Mouse (Mus musculus): ENCODE results near the gene Fn3k. TPM values are rescaled to one million over a fixed set of nuclear protein-coding genes. Genes with fewer than 3 reads are reported as not detected.

The Fn3k gene
- polyA plus RNA-seq, 1 experiment from 2014 or later: 0.33 TPM

DNA sequence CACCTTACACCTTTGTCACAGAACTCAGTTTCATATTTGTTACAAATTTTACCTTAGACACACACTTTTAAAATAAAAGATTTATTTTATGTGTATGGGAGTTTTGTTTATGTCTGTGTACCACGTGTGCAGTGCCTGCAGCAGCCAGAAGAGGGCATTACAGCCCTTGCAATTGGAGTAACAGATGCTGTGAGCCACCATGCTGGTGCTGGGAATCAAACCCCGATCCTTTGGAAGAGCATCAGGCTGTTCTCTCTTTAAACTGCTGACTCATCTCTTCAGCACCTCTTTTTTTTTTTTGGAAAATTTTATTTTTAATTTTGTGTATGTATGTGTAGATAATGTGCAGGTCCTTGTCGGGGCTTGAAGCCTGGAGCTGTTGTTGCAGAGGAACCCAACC lies 23.2 kb downstream of the Fn3k start:
- ATAC-seq (ENCODE audit: insufficient read depth) (no peak), DNase-seq (no peak)
- Histone ChIP-seq H3K27ac (ENCODE audit: low read depth) (no peak overlapping the region), H3K36me3 (ENCODE audit: insufficient read depth) (peaks cover 44% of the 10 kb centered on the region), H3K4me3 (ENCODE audit: low read depth, low read length) (no peak overlapping the region), H3K9ac (no peak overlapping the region), H3K27me3 (ENCODE audit: insufficient read depth, low read length) (no peaks in the 10 kb centered on the region), H3K9me3 (ENCODE audit: low read depth, low read length) (no peaks in the 10 kb centered on the region), H3K4me1 (ENCODE audit: insufficient read depth) (no peaks in the 10 kb centered on the region), H3K4me2 (no peak overlapping the region)
- WGBS: 88% methylated on average over 3 of the region's 3 CpGs
- 0 out of 2 replicates have a peak, but pooled peaks have one; percentile 4 for TF ChIP-seq CTCF (IDR thresholded peaks at IDR 0.05; ENCODE audit: low read depth)

DNA sequence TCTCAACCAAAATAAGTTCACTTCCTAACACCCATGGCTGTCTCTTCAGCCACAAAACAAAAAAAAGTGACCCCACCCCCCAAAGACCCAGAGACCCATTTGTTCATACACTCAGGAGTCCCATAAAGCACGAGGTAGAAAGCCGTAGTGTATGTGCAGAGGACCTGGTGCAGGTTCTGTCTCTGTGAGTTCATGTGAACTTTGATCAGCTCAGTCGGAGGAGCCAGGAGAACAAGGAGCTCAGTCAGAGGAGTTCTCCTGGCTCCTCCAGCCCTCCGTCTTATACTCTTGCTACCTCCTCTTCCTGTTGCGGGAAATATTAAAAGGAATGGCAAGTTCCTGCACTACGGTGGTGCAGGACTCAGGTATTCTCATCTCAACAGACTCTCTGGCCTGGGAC lies 32.7 kb downstream of the Fn3k start:
- no peak overlapping the region for H3K27ac ChIP-seq (ENCODE audit: low read depth)
- no peak overlapping the region for H3K9ac ChIP-seq
- no peaks in the 10 kb centered on the region for H3K27me3 ChIP-seq (ENCODE audit: insufficient read depth, low read length)
- no peaks in the 10 kb centered on the region for H3K9me3 ChIP-seq (ENCODE audit: low read depth, low read length)
- TF ChIP-seq CTCF (IDR thresholded peaks at IDR 0.05; ENCODE audit: low read depth): no peak
- H3K36me3 ChIP-seq (ENCODE audit: insufficient read depth): peaks cover 28% of the 10 kb centered on the region; the same call in 1 of the 2 replicates
- ATAC-seq (ENCODE audit: insufficient read depth): no peak
- no peak overlapping the region for H3K4me3 ChIP-seq (ENCODE audit: low read depth, low read length)
- WGBS: 92% methylated on average over 6 of the region's 6 CpGs
- DNase-seq: no peak
- no peak overlapping the region for H3K4me2 ChIP-seq
- H3K4me1 ChIP-seq (ENCODE audit: insufficient read depth): no peaks in the 10 kb centered on the region

DNA sequence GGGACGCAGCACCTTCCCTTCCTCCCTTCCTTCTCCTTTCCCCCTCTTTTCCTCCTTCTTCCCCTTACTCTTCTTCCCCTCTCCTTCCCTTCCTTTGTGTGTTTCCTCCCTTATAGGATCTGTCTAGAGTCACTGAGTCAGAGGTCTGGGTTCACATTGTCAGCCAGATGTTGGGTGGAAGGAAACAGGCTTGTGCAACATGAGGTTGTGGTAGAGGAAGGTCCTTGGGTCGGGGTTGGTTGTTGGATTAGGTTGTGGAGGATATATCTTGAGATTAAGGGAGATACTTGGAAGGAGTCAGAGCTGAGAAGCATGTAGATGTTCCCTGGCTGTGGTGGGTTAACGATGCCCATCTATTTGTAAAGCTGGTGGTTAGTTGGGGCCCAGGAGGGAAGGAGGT lies 40.1 kb downstream of the Fn3k start:
- Histone ChIP-seq H3K27ac (ENCODE audit: low read depth) (no peak overlapping the region), H3K36me3 (ENCODE audit: insufficient read depth) (peaks cover 25% of the 10 kb centered on the region), H3K9me3 (ENCODE audit: low read depth, low read length) (no peaks in the 10 kb centered on the region), H3K9ac (no peak overlapping the region), H3K4me1 (ENCODE audit: insufficient read depth) (no peaks in the 10 kb centered on the region), H3K27me3 (ENCODE audit: insufficient read depth, low read length) (no peaks in the 10 kb centered on the region), H3K4me3 (ENCODE audit: low read depth, low read length) (no peak overlapping the region), H3K4me2 (no peak overlapping the region)
- 79% methylated on average over 3 of the region's 3 CpGs for WGBS
- DNase-seq (no peak), ATAC-seq (ENCODE audit: insufficient read depth) (no peak)
- no peak for TF ChIP-seq CTCF (IDR thresholded peaks at IDR 0.05; ENCODE audit: low read depth)

- no peaks in the 10 kb centered on the region for H3K27me3 ChIP-seq (ENCODE audit: insufficient read depth, low read length)
- H3K27ac ChIP-seq (ENCODE audit: low read depth): no peak overlapping the region
- ATAC-seq (ENCODE audit: insufficient read depth) (peak; percentile 56; the same call in 1 of the 2 replicates), DNase-seq (peak; percentile 89)
- WGBS: 31% methylated on average over 9 of the region's 9 CpGs
- no peaks in the 10 kb centered on the region for H3K4me1 ChIP-seq (ENCODE audit: insufficient read depth)
- no peak overlapping the region for H3K4me3 ChIP-seq (ENCODE audit: low read depth, low read length)
- H3K4me2 ChIP-seq: no peak overlapping the region
- TF ChIP-seq CTCF (IDR thresholded peaks at IDR 0.05; ENCODE audit: low read depth): peak; percentile 91
- H3K36me3 ChIP-seq (ENCODE audit: insufficient read depth): peaks cover 18% of the 10 kb centered on the region
- no peak overlapping the region for H3K9ac ChIP-seq
- no peaks in the 10 kb centered on the region for H3K9me3 ChIP-seq (ENCODE audit: low read depth, low read length)
Observed at GRCm38 (mm10) chr11:121475699-121476415, 41.1 kb downstream of the Fn3k start.

GRCm38 (mm10) chr11:121479476-121480203 lies 44.9 kb downstream of the Fn3k start:
- no peaks in the 10 kb centered on the region for H3K9me3 ChIP-seq (ENCODE audit: low read depth, low read length)
- no peak overlapping the region for H3K4me2 ChIP-seq
- H3K27ac ChIP-seq (ENCODE audit: low read depth): no peak overlapping the region
- no peak overlapping the region for H3K4me3 ChIP-seq (ENCODE audit: low read depth, low read length)
- H3K27me3 ChIP-seq (ENCODE audit: insufficient read depth, low read length): no peaks in the 10 kb centered on the region
- ATAC-seq (ENCODE audit: insufficient read depth): no peak
- no peak for TF ChIP-seq CTCF (IDR thresholded peaks at IDR 0.05; ENCODE audit: low read depth)
- H3K9ac ChIP-seq: no peak overlapping the region
- peaks cover 18% of the 10 kb centered on the region for H3K36me3 ChIP-seq (ENCODE audit: insufficient read depth)
- no peak for DNase-seq
- WGBS: 89% methylated on average over 15 of the region's 15 CpGs
- no peaks in the 10 kb centered on the region for H3K4me1 ChIP-seq (ENCODE audit: insufficient read depth)

GRCm38 (mm10) chr11:121481129-121481528 lies 46.4 kb downstream of the Fn3k start:
- Histone ChIP-seq H3K27ac (ENCODE audit: low read depth) (no peak overlapping the region), H3K4me3 (ENCODE audit: low read depth, low read length) (no peak overlapping the region), H3K27me3 (ENCODE audit: insufficient read depth, low read length) (no peaks in the 10 kb centered on the region), H3K36me3 (ENCODE audit: insufficient read depth) (peaks cover 15% of the 10 kb centered on the region), H3K9me3 (ENCODE audit: low read depth, low read length) (no peaks in the 10 kb centered on the region), H3K4me2 (no peak overlapping the region), H3K4me1 (ENCODE audit: insufficient read depth) (no peaks in the 10 kb centered on the region), H3K9ac (no peak overlapping the region)
- ATAC-seq (ENCODE audit: insufficient read depth) (no peak), DNase-seq (no peak)
- TF ChIP-seq CTCF (IDR thresholded peaks at IDR 0.05; ENCODE audit: low read depth): no peak
- 88% methylated on average over 2 of the region's 2 CpGs for WGBS

DNA sequence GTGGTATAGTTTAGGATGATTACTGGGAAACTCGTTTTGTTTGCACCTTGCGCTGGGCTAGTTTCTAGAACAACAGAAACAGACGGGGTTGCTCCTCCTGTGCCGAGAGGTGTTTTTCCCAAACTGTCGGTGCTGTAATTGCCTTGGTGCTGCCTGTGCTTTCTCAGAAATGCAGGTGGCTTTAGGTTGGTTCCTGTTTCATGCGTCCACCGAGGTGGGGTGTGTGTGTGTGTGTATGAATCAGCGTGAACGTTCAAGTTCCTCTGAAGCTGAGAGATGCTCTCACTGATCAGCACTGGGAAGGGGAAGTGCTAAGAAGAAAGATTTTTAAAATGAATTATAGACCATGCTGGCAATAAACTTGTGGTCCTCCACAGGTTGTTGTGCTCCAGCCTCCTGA lies 51.2 kb downstream of the Fn3k start:
- no peaks in the 10 kb centered on the region for H3K27me3 ChIP-seq (ENCODE audit: insufficient read depth, low read length)
- no peaks in the 10 kb centered on the region for H3K4me1 ChIP-seq (ENCODE audit: insufficient read depth)
- no peak for ATAC-seq (ENCODE audit: insufficient read depth)
- no peak for DNase-seq
- no peaks in the 10 kb centered on the region for H3K36me3 ChIP-seq (ENCODE audit: insufficient read depth)
- H3K4me3 ChIP-seq (ENCODE audit: low read depth, low read length): no peak overlapping the region
- no peak for TF ChIP-seq CTCF (IDR thresholded peaks at IDR 0.05; ENCODE audit: low read depth)
- 83% methylated on average over 9 of the region's 9 CpGs for WGBS
- H3K4me2 ChIP-seq: no peak overlapping the region
- H3K9ac ChIP-seq: no peak overlapping the region
- no peak overlapping the region for H3K27ac ChIP-seq (ENCODE audit: low read depth)
- H3K9me3 ChIP-seq (ENCODE audit: low read depth, low read length): no peaks in the 10 kb centered on the region

Measured in lung, embryonic 14.5 days (tissue).